Comparison of ENCODE assay signal across 12 mouse cellular contexts in genomic region chr14:120947104-120947503, GRCm38 (mm10). TPM values are rescaled to one million over a fixed set of nuclear protein-coding genes. Genes with fewer than 3 reads are reported as not detected.
A peak's percentile ranks its signal among the peaks of the same experiment; 100 is the strongest.
DNase-seq lines count a peak whose midpoint lies in the region; ATAC-seq lines count a peak whose summit lies in the region.
"Had no signal": no experiment of that assay in that cellular context is flagged by ENCODE, and none has a peak within 500 bp of the region (broad histone marks: within the 10 kb centered on the region; RNA-seq: fewer than 3 reads in every experiment).

No protein-coding gene starts in this region.

- H3K4me1 ChIP-seq in forebrain, embryonic 14.5 days (ENCODE audit: control insufficient read depth, insufficient read depth, low read length): no peaks in the 10 kb centered on the region
- H3K4me1 ChIP-seq in forebrain, embryonic 12.5 days: no peaks in the 10 kb centered on the region
- peaks cover 10% of the 10 kb centered on the region; the same call in 1 of the 2 replicates for H3K4me1 ChIP-seq in hindbrain, embryonic 13.5 days (replicated peaks)
- no peaks in the 10 kb centered on the region for H3K4me1 ChIP-seq in hindbrain, embryonic 11.5 days (replicated peaks; ENCODE audit: control insufficient read depth, insufficient read depth, low read length)
- H3K4me1 ChIP-seq in forebrain, embryonic 16.5 days (replicated peaks; ENCODE audit: control insufficient read depth, insufficient read depth, low read length): peaks cover 9% of the 10 kb centered on the region
- H3K4me1 ChIP-seq in intestine, embryonic 15.5 days (replicated peaks): no peaks in the 10 kb centered on the region
- H3K4me1 ChIP-seq: kidney, embryonic 15.5 days had no signal

- H3K9ac ChIP-seq in forebrain, embryonic 14.5 days (ENCODE audit: low read length): no peak overlapping the region; the same call in 1 of the 2 replicates
- H3K9ac ChIP-seq in forebrain, embryonic 12.5 days: no peak overlapping the region
- no peak overlapping the region for H3K9ac ChIP-seq in hindbrain, embryonic 13.5 days
- H3K9ac ChIP-seq in hindbrain, embryonic 11.5 days (ENCODE audit: low read depth, low read length): no peak overlapping the region
- H3K9ac ChIP-seq in forebrain, embryonic 16.5 days (replicated peaks; ENCODE audit: low read depth, low read length): no peak overlapping the region
- no peak overlapping the region for H3K9ac ChIP-seq in intestine, embryonic 15.5 days
- H3K9ac ChIP-seq: kidney, embryonic 15.5 days; liver, embryonic 14.5 days had no signal

- H3K4me3 ChIP-seq in forebrain, embryonic 14.5 days (ENCODE audit: low read depth, low read length): no peak overlapping the region
- H3K4me3 ChIP-seq in forebrain, embryonic 12.5 days (replicated peaks): no peak overlapping the region
- H3K4me3 ChIP-seq in hindbrain, embryonic 13.5 days: no peak overlapping the region
- no peak overlapping the region for H3K4me3 ChIP-seq in hindbrain, embryonic 11.5 days (ENCODE audit: low read depth, low read length)
- H3K4me3 ChIP-seq in forebrain, embryonic 16.5 days (replicated peaks; ENCODE audit: low read length): no peak overlapping the region
- H3K4me3 ChIP-seq in intestine, embryonic 15.5 days (replicated peaks): no peak overlapping the region
- H3K4me3 ChIP-seq: kidney, embryonic 15.5 days had no signal

- H3K27ac ChIP-seq in forebrain, embryonic 14.5 days (ENCODE audit: low read depth, low read length): 0 out of 2 replicates have a peak overlapping the region, but pooled peaks have one; percentile 41
- H3K27ac ChIP-seq in forebrain, embryonic 12.5 days: no peak overlapping the region
- peak overlapping the region; percentile 69 for H3K27ac ChIP-seq in hindbrain, embryonic 13.5 days
- no peak overlapping the region for H3K27ac ChIP-seq in hindbrain, embryonic 11.5 days (ENCODE audit: low read depth, low read length)
- H3K27ac ChIP-seq in forebrain, embryonic 16.5 days (ENCODE audit: low read length): peak overlapping the region; percentile 60
- no peak overlapping the region for H3K27ac ChIP-seq in intestine, embryonic 15.5 days
- H3K27ac ChIP-seq: kidney, embryonic 15.5 days; liver, embryonic 14.5 days had no signal

- 46% methylated on average over 8 of the region's 8 CpGs for WGBS in forebrain, embryonic 14.5 days
- WGBS in forebrain, embryonic 12.5 days: 66% methylated on average over 8 of the region's 8 CpGs
- WGBS in hindbrain, embryonic 13.5 days: 54% methylated on average over 8 of the region's 8 CpGs
- 80% methylated on average over 8 of the region's 8 CpGs for WGBS in hindbrain, embryonic 11.5 days
- WGBS in forebrain, embryonic 16.5 days: 33% methylated on average over 8 of the region's 8 CpGs
- WGBS in intestine, embryonic 15.5 days: 67% methylated on average over 8 of the region's 8 CpGs

- ATAC-seq in forebrain, embryonic 14.5 days: peak; percentile 77
- no peak for ATAC-seq in forebrain, embryonic 12.5 days (ENCODE audit: low FRiP score)
- peak; percentile 65; the same call in 1 of the 2 replicates for ATAC-seq in hindbrain, embryonic 13.5 days (ENCODE audit: low FRiP score)
- no peak for ATAC-seq in hindbrain, embryonic 11.5 days (ENCODE audit: low FRiP score)
- peak; percentile 76 for ATAC-seq in forebrain, embryonic 16.5 days
- ATAC-seq in intestine, embryonic 15.5 days: no peak

- peaks cover 73% of the 10 kb centered on the region for H3K36me3 ChIP-seq in forebrain, embryonic 14.5 days (ENCODE audit: control insufficient read depth, insufficient read depth, low read length)
- H3K36me3 ChIP-seq in forebrain, embryonic 12.5 days (replicated peaks): peaks cover 78% of the 10 kb centered on the region
- peaks cover 67% of the 10 kb centered on the region for H3K36me3 ChIP-seq in hindbrain, embryonic 13.5 days
- H3K36me3 ChIP-seq in hindbrain, embryonic 11.5 days (ENCODE audit: control insufficient read depth, insufficient read depth, low read length): peaks cover 7% of the 10 kb centered on the region
- H3K36me3 ChIP-seq in forebrain, embryonic 16.5 days (ENCODE audit: control insufficient read depth, insufficient read depth): peaks cover 25% of the 10 kb centered on the region
- H3K36me3 ChIP-seq in intestine, embryonic 15.5 days: peaks cover 51% of the 10 kb centered on the region

- no peak overlapping the region for H3K4me2 ChIP-seq in forebrain, embryonic 14.5 days (ENCODE audit: low read length)
- H3K4me2 ChIP-seq in forebrain, embryonic 12.5 days: no peak overlapping the region
- no peak overlapping the region for H3K4me2 ChIP-seq in hindbrain, embryonic 13.5 days
- no peak overlapping the region for H3K4me2 ChIP-seq in hindbrain, embryonic 11.5 days (replicated peaks; ENCODE audit: low read depth, low read length)
- H3K4me2 ChIP-seq in forebrain, embryonic 16.5 days (ENCODE audit: low read length): no peak overlapping the region
- no peak overlapping the region for H3K4me2 ChIP-seq in intestine, embryonic 15.5 days (replicated peaks)
- H3K4me2 ChIP-seq: kidney, embryonic 15.5 days had no signal

- no peaks in the 10 kb centered on the region for H3K27me3 ChIP-seq in forebrain, embryonic 14.5 days (replicated peaks; ENCODE audit: control insufficient read depth, insufficient read depth, low read length)
- H3K27me3 ChIP-seq in forebrain, embryonic 12.5 days: no peaks in the 10 kb centered on the region
- no peaks in the 10 kb centered on the region for H3K27me3 ChIP-seq in hindbrain, embryonic 13.5 days
- H3K27me3 ChIP-seq in hindbrain, embryonic 11.5 days (ENCODE audit: control insufficient read depth, insufficient read depth, low read length): no peaks in the 10 kb centered on the region
- H3K27me3 ChIP-seq in forebrain, embryonic 16.5 days (replicated peaks; ENCODE audit: control insufficient read depth, insufficient read depth, low read length): no peaks in the 10 kb centered on the region
- H3K27me3 ChIP-seq in intestine, embryonic 15.5 days (replicated peaks): no peaks in the 10 kb centered on the region
- H3K27me3 ChIP-seq: kidney, embryonic 15.5 days had no signal

- H3K9me3 ChIP-seq in forebrain, embryonic 14.5 days (replicated peaks; ENCODE audit: control insufficient read depth, low read length): no peaks in the 10 kb centered on the region
- H3K9me3 ChIP-seq in forebrain, embryonic 12.5 days: peaks cover 3% of the 10 kb centered on the region; the same call in 1 of the 2 replicates
- H3K9me3 ChIP-seq in hindbrain, embryonic 13.5 days: no peaks in the 10 kb centered on the region
- H3K9me3 ChIP-seq in hindbrain, embryonic 11.5 days (ENCODE audit: control insufficient read depth, low read length): no peaks in the 10 kb centered on the region
- 0 out of 2 replicates have a peak, but pooled peaks cover 5% of the 10 kb centered on the region for H3K9me3 ChIP-seq in forebrain, embryonic 16.5 days (ENCODE audit: control insufficient read depth, low read length)
- H3K9me3 ChIP-seq in intestine, embryonic 15.5 days: no peaks in the 10 kb centered on the region
- H3K9me3 ChIP-seq: kidney, embryonic 15.5 days had no signal

- DNase-seq in forebrain, embryonic 14.5 days (ENCODE audit: low spot score): peak; percentile 68
- no peak for DNase-seq in hindbrain, embryonic 11.5 days (ENCODE audit: low spot score)
- peak; percentile 52 for DNase-seq in lung, postnatal 10 days
- DNase-seq in gastrocnemius, postnatal 10 days: no peak
- DNase-seq: cerebellum, adult 2 months; thymus, postnatal 14 days had no signal

RNA-seq across cellular contexts. Expression of gene Ipo5, which starts 36.1 kb away (rescaled TPM):
- polyA plus RNA-seq in forebrain, embryonic 14.5 days (2014; fragmentation: Nextera tagmentation; extraction: Ambion mirVana): 94.2 and 97.2 TPM in 2 replicates
- polyA plus RNA-seq in forebrain, embryonic 12.5 days (2016; fragmentation: Nextera tagmentation; extraction: Ambion mirVana): 131 and 136 TPM in 2 replicates
- polyA plus RNA-seq in hindbrain, embryonic 13.5 days (2015; fragmentation: Nextera tagmentation; extraction: Ambion mirVana): 59.7 and 61.8 TPM in 2 replicates
- 120 and 132 TPM in 2 replicates for polyA plus RNA-seq in hindbrain, embryonic 11.5 days (2014; fragmentation: Nextera tagmentation; extraction: Ambion mirVana)
- 84.9 and 104 TPM in 2 replicates for polyA plus RNA-seq in forebrain, embryonic 16.5 days (2015; fragmentation: Nextera tagmentation; extraction: Ambion mirVana)
- total RNA-seq in gastrocnemius, postnatal 10 days (2021): 100 to 1,000 TPM in 1 of 2 experiments, 10 to 100 TPM in 1; 98.2 to 101 TPM
- polyA plus RNA-seq in intestine, embryonic 15.5 days (2015; fragmentation: Nextera tagmentation; extraction: Ambion mirVana): 78.9 and 86.1 TPM in 2 replicates

Comparison
In these comparisons a context has a peak if more than half of its experiments do, and no peak if none do; other contexts are left out.
1. ATAC-seq: peak in forebrain, embryonic 14.5 days (single experiment), hindbrain, embryonic 13.5 days (single experiment) and forebrain, embryonic 16.5 days (single experiment); none in forebrain, embryonic 12.5 days (single experiment), hindbrain, embryonic 11.5 days (single experiment) and intestine, embryonic 15.5 days (single experiment).
2. H3K27ac ChIP-seq: peak in forebrain, embryonic 14.5 days (single experiment), hindbrain, embryonic 13.5 days (single experiment) and forebrain, embryonic 16.5 days (single experiment); none in forebrain, embryonic 12.5 days (single experiment), hindbrain, embryonic 11.5 days (single experiment) and intestine, embryonic 15.5 days (single experiment).
3. DNase-seq: peak in forebrain, embryonic 14.5 days (single experiment) and lung, postnatal 10 days (single experiment); none in hindbrain, embryonic 11.5 days (single experiment) and gastrocnemius, postnatal 10 days (single experiment).